Mouse (Mus musculus) heart, embryonic 11.5 days (tissue): ENCODE measurements around the gene Trim7. TPM values are rescaled to one million over a fixed set of nuclear protein-coding genes. Genes with fewer than 3 reads are reported as not detected.
"Not testable (repeated sequence)": the region's sequence is repeated elsewhere in the genome, so short reads cannot be mapped to it uniquely, and the experiment has no call there.

ENCODE experiments used
- ATAC-seq: fragments of 200-750 bp; cut with Nextera tagmentation; replicated peaks from 2 replicates; pipeline ENCODE4 v1.8.0; 2017; ENCODE audit warnings: moderate library complexity; ENCODE audit not compliant: insufficient number of reproducible peaks, low FRiP score, low TSS enrichment
- H3K27ac ChIP-seq: fragments of 300-500 bp; sonication (generic); 2 replicates; pipeline ENCODE4 v1.5.1; 2014; ENCODE audit warnings: mild to moderate bottlenecking, low read depth, low read length
- H3K27me3 ChIP-seq: fragments of 300-500 bp; sonication (generic); 2 replicates; pipeline ENCODE4 v1.6.1; 2014; ENCODE audit warnings: mild to moderate bottlenecking, low read length, mixed read lengths; ENCODE audit not compliant: control insufficient read depth, insufficient read depth
- H3K36me3 ChIP-seq: fragments of 300-500 bp; sonication (generic); 2 replicates; pipeline ENCODE4 v1.6.1; 2014; ENCODE audit warnings: mild to moderate bottlenecking, low read length, moderate library complexity, mixed read lengths; ENCODE audit not compliant: control insufficient read depth, insufficient read depth
- H3K4me1 ChIP-seq: fragments of 300-500 bp; sonication (generic); 2 replicates; pipeline ENCODE4 v1.6.1; 2014; ENCODE audit warnings: low read length; ENCODE audit not compliant: control insufficient read depth, insufficient read depth
- H3K4me2 ChIP-seq: fragments of 300-500 bp; sonication (generic); 2 replicates; pipeline ENCODE4 v1.6.1; 2014; ENCODE audit warnings: mild to moderate bottlenecking, moderate library complexity
- H3K4me3 ChIP-seq: fragments of 300-500 bp; sonication (generic); 2 replicates; pipeline ENCODE4 v1.5.1; 2014; ENCODE audit warnings: low read depth, low read length
- H3K9ac ChIP-seq: fragments of 300-500 bp; sonication (generic); 2 replicates; pipeline ENCODE4 v1.6.1; 2014; ENCODE audit warnings: mild to moderate bottlenecking, low read depth, low read length, moderate library complexity
- H3K9me3 ChIP-seq: fragments of 300-500 bp; sonication (generic); replicated peaks from 2 replicates; pipeline ENCODE4 v1.6.1; 2016; ENCODE audit warnings: low read length; ENCODE audit not compliant: control insufficient read depth
- whole genome bisulfite sequencing: fragments of 180-500 bp; shearing (Covaris S2); extraction: QIAGEN DNeasy Blood & Tissue Kit; methylation state at CpG from one replicate; pipeline ENCODE4 v1.1.7; 2014; ENCODE audit not compliant: insufficient replicate concordance; 5-methylcytosine and 5-hydroxymethylcytosine counted together
- polyA plus RNA-seq: library from polyadenylated mRNA; unstranded; fragments of >200 nt; fragmentation: Nextera tagmentation; extraction: Ambion mirVana; gene quantifications from 2 replicates; pipeline ENCODE4 v1.2.1, GENCODE M21; 2014

The Trim7 gene
- polyA plus RNA-seq, 1 experiment from 2014 or later = 0.43 TPM

DNA sequence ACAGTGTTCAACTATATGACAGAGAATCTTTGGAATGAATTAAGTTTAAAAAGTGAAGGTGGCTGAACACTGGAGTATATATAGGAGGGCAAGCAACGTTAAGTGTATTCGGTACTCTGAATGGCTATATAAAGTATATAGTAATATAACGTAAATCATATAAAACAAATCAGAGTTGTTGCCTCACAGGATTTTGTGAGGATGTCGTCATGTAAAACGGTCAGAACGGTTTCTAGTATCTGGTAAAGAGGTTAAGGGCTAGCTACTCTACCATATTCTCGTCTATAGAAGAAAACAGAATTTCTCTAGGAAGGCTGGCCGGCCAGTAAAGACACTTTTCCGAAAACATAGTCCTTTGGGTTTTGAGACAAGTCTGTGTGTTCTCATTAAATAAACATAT, 8.1 kb upstream of the Trim7 start:
- Histone ChIP-seq H3K4me1 (peaks cover 16% of the 10 kb centered on the region), H3K36me3 (no peaks in the 10 kb centered on the region; the same call in 1 of the 2 replicates), H3K27me3 (no peaks in the 10 kb centered on the region), H3K9ac (peak overlapping the region; percentile 93; the same call in 1 of the 2 replicates), H3K9me3 (no peaks in the 10 kb centered on the region), H3K4me2 (peak overlapping the region; percentile 81), H3K27ac (peak overlapping the region; percentile 98), H3K4me3 (peak overlapping the region; percentile 92)
- no peak for ATAC-seq
- WGBS = 7% methylated on average over 9 of the region's 9 CpGs

DNA sequence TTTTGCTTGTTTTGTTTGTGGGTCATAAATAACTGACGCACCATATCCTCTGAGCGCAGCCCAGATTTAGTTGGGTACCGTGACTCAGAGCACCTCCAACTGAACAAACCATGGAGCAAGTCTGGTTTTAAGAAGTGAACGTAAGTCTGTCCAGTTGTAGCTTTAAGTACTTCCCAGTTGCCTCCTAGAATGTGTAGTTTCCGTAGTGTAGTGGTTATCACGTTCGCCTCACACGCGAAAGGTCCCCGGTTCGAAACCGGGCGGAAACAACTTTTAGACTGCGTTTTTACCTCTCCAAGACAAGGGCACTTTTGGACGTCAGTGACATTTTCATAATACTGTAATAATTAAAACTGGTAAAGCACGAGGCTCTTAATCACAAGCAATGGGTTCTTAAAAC, 7.6 kb upstream of the Trim7 start:
- peaks cover 16% of the 10 kb centered on the region for H3K4me1 ChIP-seq
- H3K36me3 ChIP-seq = no peaks in the 10 kb centered on the region; the same call in 1 of the 2 replicates
- ATAC-seq = no peak; the same call in 1 of the 2 replicates
- under 1% methylated on average over 16 of the region's 16 CpGs for WGBS
- H3K9me3 ChIP-seq = no peaks in the 10 kb centered on the region
- peak overlapping the region; percentile 93; the same call in 1 of the 2 replicates for H3K9ac ChIP-seq
- H3K27me3 ChIP-seq = no peaks in the 10 kb centered on the region
- H3K4me2 ChIP-seq = peak overlapping the region; percentile 81
- H3K4me3 ChIP-seq = peak overlapping the region; percentile 92
- H3K27ac ChIP-seq = 0 out of 2 replicates have a peak overlapping the region, but pooled peaks have one; percentile 98

DNA sequence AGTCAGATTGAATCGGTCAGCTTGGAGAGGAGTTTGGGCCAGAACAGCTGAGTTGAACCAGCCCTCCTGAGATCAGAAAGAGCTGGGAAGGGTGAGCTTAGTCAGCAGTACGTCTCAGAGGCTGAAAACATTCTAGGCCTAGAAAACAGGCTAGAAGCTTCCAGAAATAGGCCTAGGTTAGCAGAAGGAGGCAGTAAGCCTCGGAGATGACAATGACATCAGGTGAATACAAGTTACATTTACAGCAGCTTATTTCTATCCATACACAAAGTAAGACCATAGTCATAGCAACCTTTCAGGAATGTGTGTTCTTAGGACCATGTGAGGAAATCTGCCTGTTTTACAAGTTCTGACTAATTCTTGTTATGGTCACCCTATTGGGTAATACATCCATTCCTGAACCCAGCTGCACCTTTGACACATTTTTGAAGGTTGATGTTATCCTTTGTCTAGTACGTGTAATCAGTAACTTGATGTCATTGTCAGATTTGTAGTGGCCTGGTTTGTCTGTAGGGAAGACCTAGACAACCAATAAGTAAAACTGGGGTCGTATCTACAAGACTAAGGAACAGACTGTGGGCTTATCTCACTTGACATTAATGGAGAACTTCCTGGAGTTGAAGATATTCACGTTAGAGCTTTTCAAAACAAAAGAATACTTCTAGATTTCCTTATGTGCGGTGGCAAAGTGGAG, 6.2 kb upstream of the Trim7 start:
- peaks cover 3% of the 10 kb centered on the region; the same call in 1 of the 2 replicates for H3K27me3 ChIP-seq
- no peaks in the 10 kb centered on the region; the same call in 1 of the 2 replicates for H3K36me3 ChIP-seq
- 57% methylated on average over 7 of the region's 7 CpGs for WGBS
- H3K4me2 ChIP-seq = no peak overlapping the region
- no peak overlapping the region for H3K9ac ChIP-seq
- H3K27ac ChIP-seq = peak overlapping the region; percentile 38
- H3K4me3 ChIP-seq = no peak overlapping the region
- H3K4me1 ChIP-seq = peaks cover 16% of the 10 kb centered on the region
- no peak for ATAC-seq
- no peaks in the 10 kb centered on the region for H3K9me3 ChIP-seq

DNA sequence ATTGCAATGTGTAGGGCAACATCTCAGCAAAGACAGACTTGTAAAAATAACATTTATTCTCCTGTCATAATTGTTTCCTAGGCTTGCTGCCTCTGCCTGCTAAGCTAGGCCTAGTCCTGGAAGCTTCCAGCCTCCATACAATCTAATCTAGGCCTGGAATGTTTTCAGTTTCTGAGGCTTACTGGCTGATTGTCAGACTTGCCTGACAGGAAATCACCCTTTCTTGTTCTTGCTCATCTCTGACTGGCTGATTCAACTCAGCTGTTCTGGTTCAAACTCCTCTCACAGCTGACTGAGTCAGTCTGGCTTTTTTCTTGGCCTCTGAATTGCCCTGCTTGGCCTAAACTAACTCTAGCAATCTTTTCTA, 5.6 kb upstream of the Trim7 start:
- H3K27ac ChIP-seq = peak overlapping the region; percentile 38
- peaks cover 5% of the 10 kb centered on the region; the same call in 1 of the 2 replicates for H3K27me3 ChIP-seq
- H3K4me3 ChIP-seq = no peak overlapping the region
- H3K9ac ChIP-seq = no peak overlapping the region
- no peak overlapping the region for H3K4me2 ChIP-seq
- ATAC-seq = no peak
- no peaks in the 10 kb centered on the region; the same call in 1 of the 2 replicates for H3K36me3 ChIP-seq
- H3K4me1 ChIP-seq = peaks cover 11% of the 10 kb centered on the region
- H3K9me3 ChIP-seq = no peaks in the 10 kb centered on the region

DNA sequence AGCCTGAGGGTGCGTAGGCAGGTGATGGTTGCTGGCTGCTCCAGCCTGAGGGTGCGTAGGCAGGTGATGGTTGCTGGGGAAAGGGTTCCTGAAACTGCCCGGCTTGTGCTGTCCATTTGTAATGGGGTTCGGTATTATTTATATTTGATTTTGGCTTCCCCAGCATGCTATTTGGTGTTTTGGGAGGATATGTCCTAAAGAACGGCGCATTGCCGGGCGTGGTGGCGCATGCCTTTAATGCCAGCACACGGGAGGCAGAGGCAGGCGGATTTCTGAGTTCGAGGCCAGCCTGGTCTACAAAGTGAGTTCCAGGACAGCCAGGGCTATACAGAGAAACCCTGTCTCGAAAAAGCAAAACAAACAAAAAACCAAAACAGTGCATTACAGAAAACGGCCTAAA, 4.6 kb upstream of the Trim7 start:
- H3K36me3 ChIP-seq, ATAC-seq, H3K27me3 ChIP-seq, H3K27ac ChIP-seq, H3K4me3 ChIP-seq, H3K4me1 ChIP-seq, H3K4me2 ChIP-seq, H3K9me3 ChIP-seq, H3K9ac ChIP-seq: not testable (repeated sequence)
- 79% methylated on average over 14 of the region's 14 CpGs for WGBS

DNA sequence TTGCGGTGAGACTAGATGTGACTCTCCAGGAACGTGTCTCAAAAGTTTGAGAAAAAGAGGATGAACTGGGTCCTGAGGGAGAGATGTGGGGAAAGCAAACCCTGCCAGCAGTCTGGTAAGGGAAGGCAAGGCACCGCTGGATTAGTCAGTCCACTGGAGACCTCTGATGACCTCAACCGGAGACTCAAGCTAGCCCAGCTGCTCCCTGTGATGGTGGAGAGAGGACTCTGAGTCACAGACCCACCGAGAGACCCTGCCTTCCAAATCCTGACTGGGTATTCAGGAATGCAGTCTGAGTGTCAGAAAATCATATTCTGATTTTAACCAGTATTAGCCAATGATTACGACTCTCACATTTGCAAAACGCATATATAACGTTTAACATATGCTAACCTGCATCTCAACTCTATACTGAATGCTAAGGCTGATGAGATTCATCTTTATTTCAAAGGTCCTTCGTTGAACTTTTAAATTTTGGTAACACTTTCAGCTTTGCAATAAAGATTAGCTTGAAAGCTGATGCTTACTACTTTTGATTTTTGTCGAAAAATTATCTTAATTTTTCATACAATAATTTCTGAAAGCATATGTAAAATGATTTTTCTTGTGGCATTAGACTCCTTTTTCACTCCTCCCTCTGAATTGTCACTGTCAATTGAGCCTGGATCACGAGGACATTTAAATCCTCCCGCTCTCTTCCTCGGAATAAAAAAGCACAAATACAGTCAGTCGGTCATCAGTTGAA, 3.0 kb upstream of the Trim7 start:
- H3K27ac ChIP-seq = no peak overlapping the region
- no peak overlapping the region; the same call in 1 of the 2 replicates for H3K9ac ChIP-seq
- H3K36me3 ChIP-seq = no peaks in the 10 kb centered on the region
- peak overlapping the region; percentile 47 for H3K4me3 ChIP-seq
- no peak for ATAC-seq
- 0 out of 2 replicates have a peak, but pooled peaks cover 3% of the 10 kb centered on the region for H3K9me3 ChIP-seq
- 0 out of 2 replicates have a peak, but pooled peaks cover 3% of the 10 kb centered on the region for H3K4me1 ChIP-seq
- 39% methylated on average over 14 of the region's 14 CpGs for WGBS
- H3K4me2 ChIP-seq = peak overlapping the region; percentile 91
- H3K27me3 ChIP-seq = peaks cover 5% of the 10 kb centered on the region; the same call in 1 of the 2 replicates

DNA sequence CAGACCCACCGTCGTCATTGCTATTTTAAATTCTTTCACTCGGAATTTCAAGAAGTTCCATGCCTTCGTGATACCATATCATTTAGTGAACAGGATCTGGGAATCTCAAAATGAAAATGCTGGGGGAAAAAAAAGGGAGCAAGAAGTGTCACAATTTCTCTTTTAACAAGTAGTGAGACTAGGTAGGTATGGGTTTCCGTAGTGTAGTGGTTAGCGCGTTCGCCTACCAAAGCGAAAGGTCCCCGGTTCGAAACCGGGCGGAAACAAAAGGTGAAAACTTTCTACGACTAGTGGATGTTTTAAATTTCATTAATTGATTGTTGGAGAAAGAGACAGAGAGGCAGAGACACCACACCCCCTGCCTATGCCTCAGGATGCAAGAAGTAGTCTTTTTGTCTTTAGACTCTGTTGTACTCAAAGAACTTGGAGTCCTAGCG, 2.4 kb upstream of the Trim7 start:
- peaks cover 5% of the 10 kb centered on the region; the same call in 1 of the 2 replicates for H3K27me3 ChIP-seq
- H3K4me2 ChIP-seq = peak overlapping the region; percentile 91
- H3K9ac ChIP-seq = no peak overlapping the region; the same call in 1 of the 2 replicates
- H3K9me3 ChIP-seq = 0 out of 2 replicates have a peak, but pooled peaks cover 3% of the 10 kb centered on the region
- 0 out of 2 replicates have a peak, but pooled peaks cover 3% of the 10 kb centered on the region for H3K4me1 ChIP-seq
- no peak overlapping the region for H3K27ac ChIP-seq
- no peaks in the 10 kb centered on the region for H3K36me3 ChIP-seq
- peak overlapping the region; percentile 47 for H3K4me3 ChIP-seq
- ATAC-seq = peak; percentile 27; the same call in 1 of the 2 replicates
- WGBS = under 1% methylated on average over 15 of the region's 15 CpGs

DNA sequence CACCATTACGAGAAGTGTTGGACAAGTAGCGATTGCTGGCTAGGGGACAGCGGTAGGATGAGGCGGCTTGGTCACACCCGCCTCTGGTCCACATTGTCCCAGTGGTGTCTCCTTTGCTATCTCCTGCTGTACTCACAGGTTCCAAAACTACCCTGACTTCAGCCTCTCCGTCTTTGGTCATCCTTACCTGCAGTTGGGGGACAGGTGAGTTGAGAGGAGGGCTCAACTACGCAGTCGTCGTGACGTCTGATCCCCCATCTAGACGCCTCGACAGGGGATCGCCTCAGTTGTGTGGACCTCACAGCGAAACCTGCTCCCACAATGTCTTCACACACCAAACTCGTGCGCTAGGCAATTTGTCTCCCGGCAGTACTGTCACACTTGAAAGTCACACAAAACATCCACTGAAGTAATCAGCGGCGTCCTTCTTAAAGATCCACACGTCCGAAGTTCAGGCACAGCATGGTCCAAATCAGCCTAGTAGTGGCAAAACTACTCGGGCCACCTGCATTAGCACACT, 1.6 kb upstream of the Trim7 start:
- no peak for ATAC-seq
- peaks cover 5% of the 10 kb centered on the region; the same call in 1 of the 2 replicates for H3K27me3 ChIP-seq
- WGBS = 4% methylated on average over 22 of the region's 22 CpGs
- 0 out of 2 replicates have a peak, but pooled peaks cover 3% of the 10 kb centered on the region for H3K4me1 ChIP-seq
- 0 out of 2 replicates have a peak, but pooled peaks cover 3% of the 10 kb centered on the region for H3K9me3 ChIP-seq
- H3K4me2 ChIP-seq = peak overlapping the region; percentile 91
- H3K27ac ChIP-seq = no peak overlapping the region
- H3K4me3 ChIP-seq = peak overlapping the region; percentile 47
- H3K9ac ChIP-seq = no peak overlapping the region
- H3K36me3 ChIP-seq = no peaks in the 10 kb centered on the region
